Mouse (Mus musculus) heart, postnatal 0 days (tissue): ENCODE data around the gene Ern1.

Experiments used
- CTCF ChIP-seq: IDR thresholded peaks from 2 replicates; pipeline ENCODE4 v1.5.1; 2016; ENCODE audit warnings: antibody characterized with exemption, control low read depth, low read depth
- EP300 ChIP-seq: IDR thresholded peaks from 2 replicates; pipeline ENCODE4 v1.6.1; 2016; ENCODE audit warnings: antibody characterized with exemption, low read depth

- TF ChIP-seq CTCF (no peak), EP300 (no peak)
These were observed 133.5 kb downstream of the Ern1 start for GRCm38 (mm10) chr11:106354181-106354580.
